Mouse (Mus musculus) CD4-positive, CD25-positive, alpha-beta regulatory T cell, adult 9 weeks (primary cell): ENCODE data around the gene Gtf2h5. TPM values are rescaled to one million over a fixed set of nuclear protein-coding genes. Genes with fewer than 3 reads are reported as not detected.

Experiments
- polyA plus RNA-seq: library from polyadenylated mRNA; unstranded; fragments of 100-300 nt; shearing (Covaris generic); gene quantifications from one replicate; pipeline ENCODE4 v1.2.1, GENCODE M21; 2017

Gene Gtf2h5
- polyA plus RNA-seq = 98.2 TPM

DNA sequence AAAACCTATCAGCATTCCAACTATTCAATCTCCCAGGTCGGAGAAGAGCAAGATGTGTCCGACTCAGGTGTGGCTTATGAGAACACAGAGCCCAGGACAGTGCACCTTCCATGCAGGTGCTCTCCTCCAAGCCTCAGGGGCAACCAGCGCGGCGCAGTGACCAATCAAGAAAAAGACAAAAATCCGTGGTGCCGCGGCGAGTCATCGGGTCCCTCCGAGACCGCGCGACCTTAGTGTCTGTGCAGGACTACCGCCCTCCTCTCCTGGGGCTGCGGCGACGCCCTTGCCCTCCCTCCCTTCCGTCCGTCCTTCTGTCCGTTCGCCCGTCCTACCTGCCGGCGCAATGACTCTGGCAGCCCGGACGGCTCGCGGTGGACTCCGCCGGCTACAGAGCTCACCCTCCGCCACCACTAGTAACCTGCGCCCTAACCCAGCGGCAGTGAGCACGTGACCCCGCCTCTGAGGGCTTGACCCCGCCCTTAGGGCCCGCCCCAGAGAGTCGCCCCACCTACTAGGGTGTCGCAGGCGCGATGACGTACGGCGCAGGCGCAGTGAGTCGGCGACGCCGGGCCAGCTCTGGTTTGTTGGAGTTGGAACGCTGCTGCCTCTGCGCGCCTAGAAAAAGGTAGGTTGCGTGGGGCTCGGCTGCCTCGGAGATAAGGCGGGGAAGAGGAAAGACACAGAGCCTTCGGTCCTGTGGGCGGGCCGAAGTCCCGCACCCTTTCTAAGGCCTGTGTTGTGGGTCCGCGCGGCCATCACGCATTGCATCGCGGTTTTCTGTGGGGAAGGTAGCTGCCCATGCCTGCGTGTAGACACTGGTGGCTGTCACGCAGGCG lies at the start of gene Gtf2h5, which contains the start of gene Serac1:
Gtf2h5 (plus strand) TSS at position 500 of the 836 bp plus-strand sequence.
Serac1 (minus strand) TSS at position 455 of the 836 bp plus-strand sequence.

DNA sequence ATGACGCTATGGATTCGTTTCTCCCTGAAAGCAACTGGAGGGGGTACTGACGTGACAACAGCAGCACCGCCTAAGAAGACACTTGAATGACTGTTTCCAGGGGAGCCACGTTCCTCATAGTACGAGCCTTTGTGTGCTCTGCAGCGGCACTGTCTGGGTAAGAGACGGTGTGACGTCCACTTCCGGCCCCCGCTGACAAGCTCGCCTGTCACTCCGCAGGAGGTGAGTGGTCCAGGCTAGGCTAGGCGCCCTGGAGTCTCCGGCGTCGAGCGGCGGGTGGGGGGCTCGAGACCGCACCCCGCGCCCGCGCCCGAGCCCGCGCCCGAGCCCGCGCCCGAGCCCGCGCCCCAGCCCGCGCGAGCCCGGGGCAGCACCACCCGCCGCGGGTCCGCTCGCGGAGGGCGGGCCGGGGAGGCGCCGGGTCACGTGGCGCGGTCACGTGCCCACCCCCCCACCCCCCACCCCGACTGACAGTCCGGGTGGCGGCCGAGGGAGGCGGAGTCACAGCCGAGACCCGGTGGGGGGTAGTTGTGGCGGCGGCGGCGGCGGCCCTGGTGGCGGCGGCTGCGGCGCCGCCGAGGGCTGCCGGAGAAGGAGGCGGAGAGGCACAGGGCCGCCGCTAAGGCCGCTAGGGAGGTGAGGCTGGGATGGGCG lies 26.9 kb downstream of the Gtf2h5 start, which contains the start of gene Tulp4:
Tulp4 (plus strand) TSS at position 77 of the 654 bp plus-strand sequence.

Other genes starting within 250 kb of the Gtf2h5 start
- gene Snx9, start 238.5 kb upstream of the Gtf2h5 start, polyA plus RNA-seq = 2.2 TPM
- gene Synj2, start 138.5 kb upstream of the Gtf2h5 start, polyA plus RNA-seq = 22.2 TPM
- 4.0 TPM for gene Serac1, start within 50 bp of the Gtf2h5 start, polyA plus RNA-seq
- gene Tulp4, start 26.7 kb downstream of the Gtf2h5 start, polyA plus RNA-seq = 56.2 TPM
- gene Tmem181a, start 177.1 kb downstream of the Gtf2h5 start, polyA plus RNA-seq = 20.5 TPM
- gene Dynlt1a, start 237.7 kb downstream of the Gtf2h5 start, polyA plus RNA-seq = 14.0 TPM